Mouse (Mus musculus): Measurements from ENCODE around the gene 4930523C07Rik.

4930523C07Rik gene

DNA sequence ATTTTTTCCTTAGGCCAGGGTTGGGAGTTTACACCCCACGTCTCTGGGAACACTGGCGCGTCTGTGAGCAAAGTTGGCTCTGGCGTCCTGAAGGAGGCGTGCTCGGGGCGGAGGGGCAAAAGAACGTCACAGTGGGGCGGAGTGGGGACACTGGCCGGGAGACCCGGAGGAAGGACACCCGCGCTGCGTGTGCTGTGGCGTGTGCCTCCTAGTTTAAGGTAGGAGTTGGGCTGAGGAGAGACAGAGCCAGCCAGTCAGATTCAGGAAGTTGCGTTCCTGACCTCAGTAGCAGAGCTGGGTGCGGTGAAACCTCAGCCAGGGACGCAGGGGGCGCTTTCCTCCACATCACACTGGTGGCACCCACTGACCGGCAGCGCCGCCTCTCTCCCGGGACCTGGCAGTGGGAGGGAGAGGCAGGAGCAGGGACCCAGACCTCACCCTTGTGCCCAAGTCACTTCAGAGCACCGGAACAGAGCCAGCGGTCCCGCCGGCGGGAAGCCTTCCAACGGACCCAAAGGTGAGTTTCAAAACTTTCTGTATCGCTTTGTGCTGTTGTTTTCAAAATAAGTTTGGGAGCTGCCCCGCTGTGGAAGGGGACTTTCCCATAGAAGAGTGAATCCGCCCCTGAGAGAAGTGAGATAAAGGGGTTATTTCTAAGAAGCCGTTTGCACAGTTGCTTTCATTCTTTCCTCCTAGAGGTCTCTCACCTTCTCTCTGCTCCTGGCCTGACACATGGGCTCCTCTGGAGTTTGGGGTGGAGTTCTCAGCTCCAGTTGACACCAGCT lies at the start of gene 4930523C07Rik:
4930523C07Rik (plus strand) TSS at position 146 of the 785 bp plus-strand sequence.
- peak; percentile 52 for DNase-seq (ENCODE audit: low spot score)

- no peak for DNase-seq (ENCODE audit: low spot score)
These were observed 46.9 kb upstream of the 4930523C07Rik start for GRCm38 (mm10) chr1:159997329-159997728.

GRCm38 (mm10) chr1:159998349-159998748 lies 45.8 kb upstream of the 4930523C07Rik start:
- no peak for DNase-seq (ENCODE audit: low spot score)

DNA sequence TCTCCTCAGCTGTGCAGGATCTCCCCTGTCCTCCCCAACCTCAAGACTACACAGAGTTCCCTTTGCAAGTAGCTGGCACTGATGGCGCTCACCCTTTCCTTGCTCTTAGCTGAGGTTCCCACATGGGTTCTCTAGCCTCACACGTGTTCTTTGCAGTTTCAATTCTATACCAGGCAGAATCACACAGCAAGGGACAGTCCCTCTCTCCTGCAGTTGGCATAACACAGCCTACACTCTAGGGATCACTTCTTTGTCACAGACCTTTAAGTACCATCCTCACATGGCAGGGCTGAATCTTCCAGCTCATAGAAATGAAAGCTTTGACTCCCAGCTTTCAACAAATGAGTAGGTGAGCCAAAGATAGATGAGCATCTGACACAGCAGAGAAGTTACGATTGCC lies 45.0 kb upstream of the 4930523C07Rik start:
- DNase-seq (ENCODE audit: low spot score): no peak

- no peak for DNase-seq (ENCODE audit: low spot score)
These were observed 38.9 kb upstream of the 4930523C07Rik start for GRCm38 (mm10) chr1:160005319-160005718.

DNA sequence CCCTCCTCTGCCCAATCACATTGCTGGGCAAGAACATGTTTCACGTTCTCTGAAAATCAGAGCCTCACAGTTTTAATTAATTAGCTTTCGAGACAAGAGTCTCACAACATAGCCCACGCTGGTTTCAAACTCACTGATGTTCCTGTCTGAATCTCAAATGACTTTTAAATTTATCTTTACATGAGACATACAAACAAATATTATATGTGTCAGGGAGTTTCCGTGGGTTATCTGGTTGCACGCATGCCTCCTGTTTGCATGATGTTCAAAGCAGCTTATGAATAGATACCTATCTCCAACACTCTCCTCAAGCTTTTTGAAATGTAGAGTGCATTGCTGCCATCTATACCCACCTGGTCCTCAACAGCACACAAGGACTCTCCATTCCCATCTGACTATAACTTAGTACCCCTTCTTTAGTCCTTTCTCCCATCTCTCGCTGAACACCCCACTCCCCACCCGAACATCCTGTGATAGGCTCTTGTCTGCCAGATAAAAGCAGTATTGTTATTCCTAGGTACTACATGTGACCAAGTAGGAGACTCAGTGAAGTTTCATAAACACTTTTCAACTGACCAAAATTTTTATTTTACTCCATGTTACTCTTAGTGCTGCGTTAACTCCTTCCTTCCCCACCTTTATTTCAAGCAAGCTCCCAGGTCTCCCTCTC lies 37.1 kb upstream of the 4930523C07Rik start:
- no peak for DNase-seq (ENCODE audit: low spot score)

- no peak for DNase-seq (ENCODE audit: low spot score)
These were observed 31.1 kb upstream of the 4930523C07Rik start for GRCm38 (mm10) chr1:160013042-160013441.

DNA sequence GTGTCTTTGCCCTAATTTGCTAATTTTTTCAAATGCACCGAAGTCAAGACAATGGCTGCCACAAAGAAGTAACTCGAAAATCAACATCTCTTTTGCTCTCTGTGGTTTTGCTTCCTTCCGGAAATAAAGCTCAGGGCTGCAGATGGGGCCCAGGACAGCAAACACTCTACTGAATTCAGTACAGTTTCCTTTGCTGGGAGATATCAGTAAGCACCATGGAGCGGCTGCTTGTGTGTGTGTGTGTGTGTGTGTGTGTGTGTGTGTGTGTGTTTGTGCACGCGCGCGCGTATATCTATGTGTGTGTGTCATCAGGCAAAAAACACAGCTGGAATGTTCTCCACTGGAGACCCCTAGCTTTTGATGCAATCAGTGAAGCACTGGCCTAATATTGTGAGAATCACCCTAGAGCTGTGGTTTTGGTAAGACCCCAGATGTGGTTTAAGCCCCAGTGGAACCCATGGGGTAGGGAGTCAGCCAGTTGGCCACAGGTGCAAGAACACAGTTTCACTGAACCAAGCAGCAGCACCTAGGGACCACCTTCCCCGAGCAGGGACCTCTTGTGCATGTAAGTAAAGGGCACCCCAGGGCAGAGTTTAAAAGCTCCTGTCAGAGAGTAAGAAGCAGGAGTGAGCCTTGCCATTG lies 19.7 kb upstream of the 4930523C07Rik start:
- no peak for DNase-seq (ENCODE audit: low spot score)

DNA sequence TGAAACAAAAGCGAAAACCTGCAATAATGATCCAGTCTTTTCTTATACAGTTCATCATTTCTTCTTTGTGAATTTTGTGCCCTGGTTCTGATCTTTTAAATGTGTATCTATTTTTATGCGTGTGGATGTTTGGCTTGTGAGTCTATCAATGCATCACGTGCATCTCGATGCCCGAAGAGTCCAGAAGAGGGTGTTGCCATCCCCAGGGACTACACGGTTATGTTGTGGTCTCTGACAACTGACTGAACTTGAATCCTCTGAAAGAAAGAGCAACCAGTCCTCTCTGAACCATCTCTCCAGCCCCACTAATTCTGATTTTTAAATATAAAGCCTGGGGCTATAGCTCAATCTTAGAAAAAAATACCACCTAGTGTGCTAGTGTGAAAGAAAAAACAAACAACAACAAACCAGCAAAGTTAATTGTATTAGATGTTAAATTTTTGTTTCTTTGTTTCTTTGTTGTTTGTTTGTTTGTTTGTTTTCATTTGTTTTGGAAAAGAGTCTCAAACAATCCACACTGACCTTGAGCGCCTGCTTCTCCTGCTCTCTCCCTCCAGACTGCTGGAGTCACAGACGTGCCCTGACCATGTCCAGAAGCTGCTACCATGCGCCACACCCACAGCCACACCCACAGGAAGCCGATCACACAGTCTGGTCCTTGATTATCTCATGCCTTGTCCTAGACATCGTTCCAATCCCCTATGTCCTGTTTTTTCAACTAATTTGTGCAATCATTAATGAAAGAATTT lies 18.9 kb upstream of the 4930523C07Rik start:
- no peak for DNase-seq (ENCODE audit: low spot score)

DNA sequence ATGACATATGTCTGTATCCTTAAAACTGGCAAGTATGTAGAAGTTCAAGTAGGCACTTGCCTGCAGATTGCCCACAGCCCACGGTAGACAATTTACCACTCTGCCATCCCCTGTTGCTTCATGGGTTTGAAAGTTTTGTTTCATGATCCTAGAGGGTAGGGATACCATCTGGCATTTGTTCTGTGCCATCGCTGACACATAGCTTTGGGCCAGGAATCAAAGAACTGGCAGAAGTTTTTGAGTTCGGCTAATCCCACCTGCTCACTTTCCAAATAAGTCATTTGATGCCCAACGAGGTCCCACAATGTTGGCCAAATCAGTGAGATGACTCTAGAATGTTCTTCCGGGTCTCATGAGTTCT lies 18.3 kb upstream of the 4930523C07Rik start:
- DNase-seq (ENCODE audit: low spot score): no peak

GRCm38 (mm10) chr1:160027939-160028338 lies 16.2 kb upstream of the 4930523C07Rik start:
- no peak for DNase-seq (ENCODE audit: low spot score)

GRCm38 (mm10) chr1:160033948-160034598 lies 10.1 kb upstream of the 4930523C07Rik start:
- no peak for DNase-seq (ENCODE audit: low spot score)

DNA sequence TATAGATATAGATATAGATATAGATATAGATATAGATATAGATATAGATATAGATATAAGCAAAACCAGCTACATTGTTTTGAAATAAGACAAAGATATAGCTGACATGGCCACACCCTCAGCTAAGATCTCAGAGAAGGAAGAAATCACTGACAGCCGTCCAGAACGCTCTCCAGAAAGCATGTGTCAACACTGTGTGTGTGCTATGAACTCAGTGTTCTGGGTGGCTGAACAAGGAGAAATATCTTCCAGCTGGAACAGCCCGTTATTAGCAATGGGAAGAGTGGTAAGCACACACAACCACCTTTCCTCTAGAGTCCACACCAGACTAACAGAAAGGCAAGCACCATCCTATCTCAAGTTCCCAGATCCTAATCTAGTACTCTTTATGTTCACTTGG lies 8.6 kb upstream of the 4930523C07Rik start:
- no peak for DNase-seq (ENCODE audit: low spot score)

GRCm38 (mm10) chr1:160036996-160037521 lies 7.1 kb upstream of the 4930523C07Rik start:
- peak; percentile 27 for DNase-seq (ENCODE audit: low spot score)

- no peak for DNase-seq (ENCODE audit: low spot score)
These were observed 4.1 kb upstream of the 4930523C07Rik start for GRCm38 (mm10) chr1:160039951-160040645.

DNA sequence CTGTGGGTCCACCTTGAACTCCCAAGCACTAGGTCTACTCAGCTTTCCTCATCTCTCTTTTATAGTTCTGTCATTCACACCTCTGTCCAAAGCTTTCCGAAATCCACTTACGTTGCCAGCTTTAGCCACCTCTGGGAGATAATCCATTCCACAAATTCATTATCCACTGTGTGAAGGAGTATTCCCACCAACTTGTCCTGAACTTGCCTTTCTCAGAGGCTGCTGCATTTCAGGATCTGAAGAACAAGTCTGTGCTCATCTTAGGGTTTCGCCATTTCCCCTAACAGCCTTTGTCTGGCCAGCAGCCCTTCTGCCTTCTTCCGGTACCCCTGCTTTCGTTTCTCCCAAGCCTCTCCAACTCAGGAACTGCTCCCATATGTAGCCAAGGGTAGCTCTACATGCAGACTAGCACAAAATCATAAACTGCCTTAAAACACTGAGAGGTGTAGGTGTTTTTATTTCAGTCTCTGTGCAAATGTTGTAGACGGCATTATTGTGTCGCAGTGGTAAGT lies 2.9 kb upstream of the 4930523C07Rik start:
- no peak for DNase-seq (ENCODE audit: low spot score)

GRCm38 (mm10) chr1:160042351-160042750 lies 1.8 kb upstream of the 4930523C07Rik start:
- no peak for DNase-seq (ENCODE audit: low spot score)

DNA sequence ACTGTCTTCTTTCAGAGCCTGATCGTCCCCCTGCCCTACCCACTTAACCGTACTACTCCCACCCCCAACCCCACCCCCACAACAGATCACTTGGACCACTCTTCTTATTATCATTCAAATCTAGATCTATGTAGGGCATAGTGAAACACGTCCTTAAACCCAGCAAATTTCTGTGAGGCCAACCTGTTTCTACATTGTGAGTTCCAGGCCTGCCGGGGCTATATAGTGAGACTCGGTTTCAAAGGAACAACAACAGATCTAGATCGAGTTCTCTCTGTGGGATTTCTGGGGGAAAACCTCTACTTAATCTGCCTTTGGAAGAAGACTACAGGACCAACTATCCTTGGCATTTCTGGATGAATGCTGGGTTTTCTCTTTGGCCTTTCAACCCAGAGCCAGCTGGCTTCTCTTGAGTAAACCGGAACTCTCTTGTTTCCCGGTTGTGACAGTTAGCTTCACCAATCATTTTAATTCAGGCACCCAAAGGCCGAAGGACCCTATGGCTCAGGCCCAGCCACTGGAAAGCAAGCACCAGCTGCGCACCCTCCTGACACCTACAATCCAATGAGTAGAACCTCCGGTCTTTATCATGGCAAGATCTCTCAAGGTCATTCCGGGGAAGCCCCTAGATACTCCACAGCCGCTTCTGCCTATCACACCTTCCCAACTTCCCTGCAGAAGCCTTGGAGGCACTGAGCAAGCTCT lies 759 bp upstream of the 4930523C07Rik start:
- no peak for DNase-seq (ENCODE audit: low spot score)

DNA sequence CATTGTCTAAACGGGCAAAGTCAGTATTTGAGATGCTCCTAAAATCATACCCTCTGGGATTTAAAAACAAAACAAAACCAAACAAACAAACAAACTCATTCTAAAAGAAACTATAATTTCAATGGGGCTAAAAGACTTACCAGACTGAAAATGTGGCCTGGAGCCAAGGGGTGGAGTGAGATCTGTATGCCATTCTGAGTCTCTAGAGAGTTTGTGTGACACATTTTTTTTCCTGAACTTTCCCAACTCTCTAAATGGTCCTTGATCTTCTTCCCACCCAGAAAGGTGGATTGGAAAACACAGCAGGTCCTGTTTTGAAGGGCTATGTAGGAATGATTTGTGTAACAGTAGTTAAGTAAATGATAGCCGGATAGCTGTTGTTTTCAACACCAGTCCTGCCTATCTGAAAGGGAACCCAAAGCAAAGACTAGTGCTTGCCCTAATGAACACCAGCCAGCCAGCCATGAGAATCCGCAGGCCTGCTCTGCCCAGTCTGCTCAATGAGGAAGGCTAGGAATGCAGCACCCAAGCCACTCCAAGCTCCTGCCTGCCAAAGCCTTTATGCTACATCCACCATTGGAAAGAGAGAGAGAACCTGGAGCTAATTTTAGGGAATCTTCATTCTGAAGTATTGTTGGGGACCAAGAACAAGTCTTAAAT lies 1.0 kb downstream of the 4930523C07Rik start:
- DNase-seq (ENCODE audit: low spot score): no peak

All from ovary, adult 18-20 months (tissue).